Mouse (Mus musculus) small intestine, adult 2 months (tissue): ENCODE measurements around the gene Nubpl. TPM values are rescaled to one million over a fixed set of nuclear protein-coding genes. Genes with fewer than 3 reads are reported as not detected.

Source experiments
- H3K27ac ChIP-seq: fragments of 200-500 bp; 2 replicates; pipeline ENCODE4 v1.5.1; 2012; ENCODE audit warnings: low read depth, low read length, control low read depth, inconsistent platforms; ENCODE audit not compliant: insufficient read depth
- H3K27me3 ChIP-seq: fragments of 200-500 bp; 2 replicates; pipeline ENCODE4 v1.6.1; 2012; ENCODE audit warnings: mild to moderate bottlenecking, moderate library complexity, low read length, inconsistent platforms; ENCODE audit not compliant: control insufficient read depth, insufficient read depth
- H3K36me3 ChIP-seq: fragments of 200-500 bp; 2 replicates; pipeline ENCODE4 v1.6.1; 2012; ENCODE audit warnings: mild to moderate bottlenecking, low read length, control low read depth, inconsistent platforms; ENCODE audit not compliant: control insufficient read depth, insufficient read depth
- H3K4me1 ChIP-seq: fragments of 200-500 bp; 2 replicates; pipeline ENCODE4 v1.6.1; 2012; ENCODE audit warnings: low read length, inconsistent platforms, mixed read lengths; ENCODE audit not compliant: control insufficient read depth, insufficient read depth, insufficient read length
- H3K4me3 ChIP-seq: fragments of 200-500 bp; 2 replicates; pipeline ENCODE4 v1.5.1; 2012; ENCODE audit warnings: low read depth, mild to moderate bottlenecking, control low read depth, inconsistent platforms, low read length, moderate library complexity
- CTCF ChIP-seq: fragments of 200-500 bp; IDR thresholded peaks from 2 replicates; pipeline ENCODE4 v1.5.1; 2012; ENCODE audit warnings: low read depth, mild to moderate bottlenecking, control low read depth, inconsistent platforms, low read length, moderate library complexity, mixed read lengths; ENCODE audit not compliant: insufficient replicate concordance, insufficient read length; ENCODE audit errors: extremely low read depth
- POLR2A ChIP-seq: fragments of 200-500 bp; IDR thresholded peaks from 2 replicates; pipeline ENCODE4 v1.6.1; 2012; ENCODE audit warnings: low read depth, mild to moderate bottlenecking, control low read depth, inconsistent platforms, low read length, moderate library complexity
- WGBS: fragments of 180-500 bp; shearing (Covaris S2); methylation state at CpG from one replicate; pipeline ENCODE4 v1.1.7; 2018; 5-methylcytosine and 5-hydroxymethylcytosine counted together
- polyA plus RNA-seq: library from polyadenylated mRNA; depleted of rRNA; stranded (reverse); fragments of >200 nt; gene quantifications from 2 replicates; pipeline ENCODE4 v1.2.3, GENCODE M21; 2012

Nubpl gene
- polyA plus RNA-seq, 1 experiment = 0.33 TPM

DNA sequence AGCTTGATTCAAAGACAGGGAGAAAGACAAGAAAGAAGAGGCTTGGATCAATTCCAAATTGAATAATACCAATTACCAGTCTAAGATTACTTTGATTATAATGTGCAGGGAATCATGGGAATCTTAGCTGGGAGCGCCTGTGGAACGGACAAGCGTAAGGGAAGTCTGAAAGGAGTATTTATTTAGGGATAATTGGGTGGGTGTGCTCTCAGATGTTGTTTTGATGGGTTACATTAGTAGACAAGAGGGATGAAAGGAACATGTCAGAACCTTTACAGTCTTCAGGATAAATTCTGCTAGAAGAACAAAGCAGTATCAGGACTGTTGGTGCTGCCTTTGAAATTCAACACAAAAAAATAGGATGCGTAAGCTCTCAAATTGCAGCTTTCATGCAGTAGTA, 40.8 kb downstream of the Nubpl start:
- H3K4me1 ChIP-seq = no peaks in the 10 kb centered on the region
- no peak overlapping the region for H3K27ac ChIP-seq
- no peaks in the 10 kb centered on the region for H3K36me3 ChIP-seq
- no peak overlapping the region for H3K4me3 ChIP-seq
- 80% methylated on average over 4 of the region's 4 CpGs for WGBS
- TF ChIP-seq CTCF (no peak), POLR2A (no peak)
- no peaks in the 10 kb centered on the region for H3K27me3 ChIP-seq

DNA sequence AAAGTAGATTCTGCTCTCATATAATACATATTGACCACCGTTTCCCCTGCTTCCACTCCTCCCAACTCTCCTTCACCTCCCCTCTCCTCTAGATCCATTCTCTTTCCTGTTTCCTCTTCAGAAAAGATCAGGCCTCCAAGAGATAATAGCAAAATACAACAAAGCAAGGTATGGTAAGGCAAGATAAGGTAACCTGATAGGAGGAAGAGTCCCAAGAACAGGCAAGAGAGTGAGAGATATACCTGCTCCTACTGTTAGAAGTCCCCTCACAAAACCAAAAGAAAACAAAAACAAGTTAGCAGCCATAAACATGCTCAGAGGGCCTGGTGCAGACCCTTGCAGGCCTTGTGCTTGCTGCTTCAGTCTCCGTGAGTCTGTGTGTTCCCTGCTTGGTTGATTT, 49.1 kb downstream of the Nubpl start:
- 90% methylated on average over 2 of the region's 2 CpGs for WGBS
- TF ChIP-seq POLR2A (no peak), CTCF (no peak)

DNA sequence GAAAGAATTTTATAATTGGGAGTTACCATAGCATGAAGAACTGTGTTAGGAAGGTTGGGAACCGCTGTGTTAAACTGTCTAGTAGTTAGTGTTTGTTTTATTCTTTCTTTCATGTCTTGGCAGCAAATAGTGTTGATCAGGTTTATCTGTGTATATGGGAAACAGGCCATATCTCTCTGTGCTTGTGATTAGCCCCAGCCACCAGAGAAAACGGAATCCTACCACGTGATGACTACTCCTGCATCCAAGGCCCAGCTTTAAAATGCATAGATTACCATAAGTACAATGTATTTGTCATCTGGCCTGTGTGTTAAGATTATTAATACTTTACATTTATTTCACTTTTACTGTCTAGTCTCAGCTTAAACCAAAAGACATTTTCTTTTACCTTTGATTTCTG, 51.9 kb downstream of the Nubpl start:
- 39% methylated on average over 3 of the region's 3 CpGs for whole genome bisulfite sequencing
- no peaks in the 10 kb centered on the region for H3K36me3 ChIP-seq
- TF ChIP-seq CTCF (no peak), POLR2A (no peak)

More for the DNA sequence above, 49.1 kb downstream of the Nubpl start:
- Histone ChIP-seq H3K36me3 (no peaks in the 10 kb centered on the region), H3K27ac (no peak overlapping the region), H3K4me3 (no peak overlapping the region), H3K4me1 (no peaks in the 10 kb centered on the region), H3K27me3 (no peaks in the 10 kb centered on the region)

DNA sequence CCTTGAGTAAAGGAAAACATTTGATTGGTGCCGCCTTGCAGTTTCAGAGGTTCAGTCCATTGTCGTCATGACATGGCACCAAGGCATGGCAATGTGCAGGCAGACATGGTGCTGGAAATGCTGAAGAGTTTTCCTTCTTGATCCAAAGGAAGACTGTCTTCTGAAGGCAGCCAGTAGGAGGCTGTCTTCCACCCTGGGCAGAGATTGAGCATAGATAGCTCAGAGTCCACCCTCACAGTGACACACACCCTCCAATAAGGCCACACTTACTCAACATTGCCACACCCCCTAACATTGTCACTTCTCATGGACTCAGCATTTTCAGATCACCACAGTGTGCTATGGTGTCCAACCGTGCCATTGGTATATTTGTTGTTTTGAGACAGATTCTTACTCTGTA, 54.5 kb downstream of the Nubpl start:
- H3K27ac ChIP-seq = no peak overlapping the region
- no peaks in the 10 kb centered on the region for H3K27me3 ChIP-seq
- no peaks in the 10 kb centered on the region; the same call in 1 of the 2 replicates for H3K4me1 ChIP-seq
- TF ChIP-seq POLR2A (no peak), CTCF (no peak)
- whole genome bisulfite sequencing = 97% methylated on average over 3 of the region's 3 CpGs
- H3K36me3 ChIP-seq = no peaks in the 10 kb centered on the region
- H3K4me3 ChIP-seq = no peak overlapping the region

More for the DNA sequence above, 51.9 kb downstream of the Nubpl start:
- Histone ChIP-seq H3K4me3 (no peak overlapping the region), H3K27ac (no peak overlapping the region), H3K27me3 (no peaks in the 10 kb centered on the region), H3K4me1 (no peaks in the 10 kb centered on the region)

DNA sequence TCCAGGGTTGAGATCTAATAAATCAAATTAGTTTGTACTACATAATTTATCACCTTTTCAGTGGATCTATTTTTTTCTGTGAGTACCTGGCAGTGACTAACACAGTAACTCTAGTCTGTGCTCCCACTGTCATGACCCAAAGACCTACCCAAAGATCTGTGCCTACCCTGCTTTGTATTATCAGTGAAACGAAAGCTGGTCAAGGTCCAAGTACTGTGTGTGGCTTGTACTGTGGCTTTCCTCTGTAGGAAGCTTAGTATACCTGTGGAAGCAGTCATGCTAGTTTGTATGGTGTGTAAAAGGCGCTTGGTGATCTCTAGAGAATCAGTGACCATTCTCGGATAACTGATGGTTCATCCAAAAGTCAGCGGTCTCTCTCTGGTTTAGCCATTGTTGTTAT, 57.4 kb downstream of the Nubpl start:
- no peak overlapping the region for H3K4me3 ChIP-seq
- no peaks in the 10 kb centered on the region for H3K36me3 ChIP-seq
- no peaks in the 10 kb centered on the region for H3K27me3 ChIP-seq
- WGBS = 59% methylated on average over 4 of the region's 4 CpGs
- H3K4me1 ChIP-seq = no peaks in the 10 kb centered on the region; the same call in 1 of the 2 replicates
- TF ChIP-seq POLR2A = no peak
- no peak for TF ChIP-seq CTCF
- no peak overlapping the region for H3K27ac ChIP-seq

DNA sequence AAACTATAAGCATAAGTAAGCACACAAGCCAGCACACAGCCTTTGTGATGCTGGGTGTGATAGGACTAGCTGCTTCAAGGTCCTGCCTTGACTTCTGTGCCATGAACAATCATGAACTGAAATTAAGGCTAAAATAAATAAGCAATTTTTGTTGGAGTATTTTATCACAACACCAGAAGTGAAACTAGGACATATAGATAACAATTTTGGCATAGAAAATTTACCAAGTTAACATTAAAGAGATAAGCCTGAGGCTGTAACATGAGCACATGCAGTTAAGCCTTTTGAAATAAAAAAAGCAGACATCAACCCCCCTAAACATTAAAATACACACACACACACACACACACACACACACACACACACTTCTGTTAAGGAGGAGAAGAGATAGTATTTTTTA, 66.9 kb downstream of the Nubpl start:
- Histone ChIP-seq H3K36me3 (no peaks in the 10 kb centered on the region), H3K27ac (no peak overlapping the region), H3K4me3 (no peak overlapping the region), H3K27me3 (no peaks in the 10 kb centered on the region), H3K4me1 (no peaks in the 10 kb centered on the region)
- TF ChIP-seq POLR2A (no peak), CTCF (no peak)

DNA sequence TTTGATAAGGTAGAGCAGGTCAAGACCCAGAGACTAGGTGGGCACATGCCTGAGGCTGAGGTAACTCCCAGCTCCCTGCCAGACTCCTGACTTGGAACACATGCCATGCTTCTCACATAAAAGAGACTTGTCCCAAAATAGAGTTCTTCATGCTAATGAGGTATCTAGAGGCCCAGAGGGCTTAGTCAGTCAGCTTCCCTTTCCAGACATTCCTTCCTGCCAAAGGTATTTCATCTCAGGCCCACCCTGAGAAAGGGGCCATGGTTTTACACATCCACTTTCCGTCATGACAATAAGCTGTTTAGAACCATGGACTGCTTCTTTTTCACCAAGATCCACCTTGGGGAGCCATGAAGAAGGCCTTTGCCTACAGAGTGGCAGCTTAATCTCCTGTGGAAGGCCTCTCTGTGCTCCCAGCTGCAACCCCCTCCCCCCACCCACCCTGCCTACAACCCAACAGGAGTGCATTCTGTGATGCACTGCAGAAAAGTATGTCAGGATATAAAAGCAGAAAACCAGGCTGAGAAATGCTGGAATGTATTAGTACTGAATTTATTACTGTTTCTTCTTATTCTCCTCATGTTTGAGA, 88.8 kb downstream of the Nubpl start:
- no peak overlapping the region for H3K27ac ChIP-seq
- H3K4me3 ChIP-seq = no peak overlapping the region
- no peaks in the 10 kb centered on the region for H3K4me1 ChIP-seq
- 94% methylated on average over 1 of the region's 1 CpGs for WGBS
- no peaks in the 10 kb centered on the region for H3K36me3 ChIP-seq
- TF ChIP-seq CTCF (no peak), POLR2A (no peak)
- no peaks in the 10 kb centered on the region for H3K27me3 ChIP-seq

DNA sequence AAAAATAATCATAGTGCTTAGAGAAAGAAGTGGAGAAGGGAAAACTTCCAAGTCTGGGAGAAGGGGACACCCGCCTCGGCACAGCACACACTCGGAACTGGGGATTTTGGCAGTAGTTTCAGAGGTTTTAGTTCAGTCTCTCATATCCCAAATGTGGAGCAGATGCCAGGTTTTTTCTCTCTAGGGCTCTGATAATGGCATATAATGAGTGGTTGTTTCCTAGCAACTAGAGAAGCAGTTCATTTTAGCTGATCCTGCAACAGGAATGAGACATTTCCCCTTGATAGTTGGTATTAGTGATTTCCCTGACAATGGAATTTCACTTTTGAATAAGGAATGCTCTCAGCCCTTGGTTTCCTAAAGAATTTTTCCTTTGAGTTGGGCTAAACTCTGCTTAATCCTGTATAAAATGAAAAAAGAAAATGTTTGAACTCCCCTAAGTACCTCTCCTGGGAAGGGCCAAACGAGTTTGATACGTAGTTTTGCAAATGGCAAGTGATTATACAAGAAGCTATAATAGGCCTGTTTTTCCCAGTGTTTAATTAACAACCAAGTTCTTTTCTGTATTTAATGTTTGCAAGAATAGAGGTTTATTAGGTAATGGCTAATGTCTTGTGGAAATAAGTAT, 89.5 kb downstream of the Nubpl start:
- Histone ChIP-seq H3K4me3 (no peak overlapping the region), H3K27ac (no peak overlapping the region), H3K4me1 (no peaks in the 10 kb centered on the region), H3K27me3 (no peaks in the 10 kb centered on the region), H3K36me3 (no peaks in the 10 kb centered on the region)
- WGBS = 84% methylated on average over 5 of the region's 5 CpGs
- TF ChIP-seq POLR2A (no peak), CTCF (no peak)
